Mouse (Mus musculus) liver, adult 2 months (tissue): Measurements from ENCODE around the gene Prpf4. TPM values are rescaled to one million over a fixed set of nuclear protein-coding genes. Genes with fewer than 3 reads are reported as not detected.

Source experiments
- DNase-seq: peaks from one replicate; pipeline ENCODE4 v3.0.0-alpha.2; 2011; ENCODE audit warnings: low read depth, low spot score; ENCODE audit errors: extremely low read depth
- H3K27ac ChIP-seq: fragments of 200-500 bp; replicated peaks from 2 replicates; pipeline ENCODE4 v1.5.1; 2012; ENCODE audit warnings: low read depth, mild to moderate bottlenecking, control low read depth, inconsistent platforms, low read length; ENCODE audit not compliant: insufficient read depth
- H3K27me3 ChIP-seq: fragments of 200-500 bp; 2 replicates; pipeline ENCODE4 v1.6.1; 2012; ENCODE audit warnings: mild to moderate bottlenecking, moderate library complexity, low read length, inconsistent platforms; ENCODE audit not compliant: control insufficient read depth, insufficient read depth
- H3K36me3 ChIP-seq: fragments of 200-500 bp; 2 replicates; pipeline ENCODE4 v1.6.1; 2012; ENCODE audit warnings: low read length, inconsistent platforms; ENCODE audit not compliant: control insufficient read depth, insufficient read depth
- H3K4me1 ChIP-seq: fragments of 200-500 bp; 2 replicates; pipeline ENCODE4 v1.6.1; 2011; ENCODE audit warnings: low read length; ENCODE audit not compliant: control insufficient read depth, insufficient read depth
- H3K4me3 ChIP-seq: fragments of 200-500 bp; 2 replicates; pipeline ENCODE4 v1.5.1; 2011; ENCODE audit warnings: low read depth, mild to moderate bottlenecking, control low read depth, low read length, moderate library complexity; ENCODE audit not compliant: insufficient read depth
- H3K79me2 ChIP-seq: fragments of 200-500 bp; 2 replicates; pipeline ENCODE4 v1.6.1; 2012; ENCODE audit warnings: inconsistent platforms, mild to moderate bottlenecking, low read length, moderate library complexity; ENCODE audit not compliant: control insufficient read depth, insufficient read depth
- H3K9ac ChIP-seq: fragments of 200-500 bp; 2 replicates; pipeline ENCODE4 v1.6.1; 2012; ENCODE audit warnings: low read depth, mild to moderate bottlenecking, control low read depth, inconsistent platforms, low read length
- CTCF ChIP-seq: fragments of 200-500 bp; IDR thresholded peaks from 2 replicates; pipeline ENCODE4 v1.5.1; 2011; ENCODE audit warnings: low read depth, low read length, control low read depth
- POLR2A ChIP-seq: fragments of 200-500 bp; IDR thresholded peaks from 2 replicates; pipeline ENCODE4 v1.6.1; 2011; ENCODE audit warnings: low read length, control low read depth; ENCODE audit not compliant: insufficient read depth; ENCODE audit errors: extremely low read depth
- WGBS: fragments of 180-500 bp; shearing (Covaris S2); methylation state at CpG from one replicate; pipeline ENCODE4 v1.1.7; 2018; 5-methylcytosine and 5-hydroxymethylcytosine counted together
- polyA plus RNA-seq: library from polyadenylated mRNA; depleted of rRNA; stranded (reverse); fragments of >200 nt; gene quantifications from 2 replicates; pipeline ENCODE4 v1.2.3, GENCODE M21; 2012
- total RNA-seq: library from RNA; depleted of rRNA; stranded (reverse); fragments of >200 nt; gene quantifications from 2 replicates; pipeline ENCODE4 v1.2.3, GENCODE M21; 2014

The Prpf4 gene
- total and polyA plus RNA-seq, 2 experiments: 3.9 to 7.3 TPM

DNA sequence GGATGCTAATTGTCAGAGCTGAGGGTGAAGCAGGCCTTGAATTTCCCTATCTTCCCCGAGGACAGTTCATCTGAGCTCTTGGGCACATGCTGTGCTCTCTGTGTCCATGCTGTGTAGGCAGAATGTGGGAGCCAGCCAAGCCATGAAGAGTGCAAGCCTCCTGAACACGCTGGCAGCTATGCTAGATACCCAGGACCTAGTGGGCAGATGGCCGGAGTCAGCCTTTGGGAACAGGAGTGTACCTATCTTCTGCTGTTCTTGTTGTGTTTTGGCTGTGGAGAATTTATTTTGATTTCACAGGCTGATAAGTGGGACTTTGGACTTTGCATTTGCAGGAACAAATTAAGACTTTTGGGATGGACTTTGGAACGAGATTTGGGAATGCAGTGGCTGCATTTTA lies 31.9 kb downstream of the Prpf4 start:
- Histone ChIP-seq H3K4me1 (peaks cover 5% of the 10 kb centered on the region), H3K36me3 (no peaks in the 10 kb centered on the region), H3K4me3 (no peak overlapping the region), H3K79me2 (no peaks in the 10 kb centered on the region), H3K9ac (no peak overlapping the region), H3K27ac (no peak overlapping the region), H3K27me3 (no peaks in the 10 kb centered on the region)
- 15% methylated on average over 4 of the region's 4 CpGs for WGBS
- peak; percentile 89 for DNase-seq
- no peak for TF ChIP-seq POLR2A
- TF ChIP-seq CTCF: no peak

DNA sequence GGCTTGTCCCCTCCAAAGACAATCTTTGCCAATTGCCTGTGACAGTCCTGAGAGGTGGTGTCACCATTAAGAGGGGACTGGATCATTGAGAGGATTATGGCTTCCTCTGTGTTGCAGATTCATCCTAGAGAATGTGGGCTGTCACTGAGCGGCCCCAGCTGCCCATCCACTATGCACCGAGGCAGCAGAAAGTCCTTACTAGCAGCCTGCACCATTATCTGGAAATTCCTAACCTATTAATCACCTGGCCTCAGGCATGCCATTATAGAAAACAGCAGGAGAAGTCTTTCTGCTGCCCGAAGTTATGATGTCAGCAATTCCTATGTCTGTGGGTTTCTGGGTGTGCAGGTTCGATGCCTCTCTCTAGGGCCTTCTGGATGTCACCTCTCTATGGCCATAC lies 32.4 kb downstream of the Prpf4 start:
- 85% methylated on average over 4 of the region's 4 CpGs for WGBS
- no peak overlapping the region for H3K4me3 ChIP-seq
- no peak overlapping the region for H3K9ac ChIP-seq
- no peak for DNase-seq
- TF ChIP-seq POLR2A: no peak
- no peak for TF ChIP-seq CTCF
- H3K27ac ChIP-seq: no peak overlapping the region; the same call in 1 of the 2 replicates
- no peaks in the 10 kb centered on the region for H3K36me3 ChIP-seq
- peaks cover 5% of the 10 kb centered on the region for H3K4me1 ChIP-seq
- no peaks in the 10 kb centered on the region for H3K79me2 ChIP-seq
- H3K27me3 ChIP-seq: no peaks in the 10 kb centered on the region

DNA sequence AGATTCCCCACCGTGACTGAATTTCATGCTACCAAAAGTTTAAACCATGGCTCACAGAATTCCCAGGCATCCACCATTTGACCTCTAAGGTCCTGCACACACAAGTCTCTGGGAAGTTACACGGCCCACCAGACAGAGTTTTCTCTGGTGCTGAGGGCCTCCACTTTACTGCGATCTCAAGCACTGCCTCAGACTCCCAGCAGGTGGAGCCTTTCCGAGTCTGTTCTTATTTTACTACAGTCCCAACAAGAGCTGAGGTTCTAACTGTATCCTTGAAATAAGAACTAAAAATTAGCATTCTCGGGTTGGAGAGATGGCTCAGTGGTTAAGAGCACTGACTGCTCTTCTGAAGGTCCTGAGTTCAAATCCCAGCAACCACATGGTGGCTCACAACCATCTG lies 46.4 kb downstream of the Prpf4 start:
- Histone ChIP-seq H3K79me2 (no peaks in the 10 kb centered on the region), H3K4me3 (no peak overlapping the region), H3K4me1 (no peaks in the 10 kb centered on the region), H3K36me3 (no peaks in the 10 kb centered on the region), H3K27ac (no peak overlapping the region), H3K9ac (no peak overlapping the region), H3K27me3 (no peaks in the 10 kb centered on the region)
- peak; percentile 40 for DNase-seq
- WGBS: 49% methylated on average over 5 of the region's 5 CpGs
- TF ChIP-seq POLR2A: no peak
- TF ChIP-seq CTCF: peak; percentile 67

DNA sequence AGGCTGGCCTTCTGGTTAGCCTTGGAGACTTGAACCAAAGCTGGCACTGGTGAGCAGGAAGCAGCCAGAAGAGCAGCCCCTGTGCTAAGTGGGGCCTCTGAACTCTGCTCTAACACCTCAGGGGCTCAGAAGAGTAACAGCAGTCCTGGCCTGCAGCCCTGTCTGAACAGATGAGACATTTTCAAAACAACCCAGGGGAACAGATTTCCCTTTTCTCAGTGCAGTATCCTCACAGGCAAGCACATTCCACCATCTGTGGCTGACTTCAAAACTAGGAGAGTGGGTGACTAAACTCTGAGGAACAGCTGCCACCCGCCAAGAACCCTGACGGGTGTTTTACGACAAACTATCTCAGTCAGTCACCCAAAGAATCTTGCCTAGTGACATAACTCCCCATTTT lies 50.5 kb downstream of the Prpf4 start:
- Histone ChIP-seq H3K36me3 (no peaks in the 10 kb centered on the region), H3K27me3 (no peaks in the 10 kb centered on the region), H3K4me1 (no peaks in the 10 kb centered on the region), H3K27ac (no peak overlapping the region), H3K79me2 (no peaks in the 10 kb centered on the region), H3K4me3 (no peak overlapping the region), H3K9ac (no peak overlapping the region)
- WGBS: 95% methylated on average over 3 of the region's 3 CpGs
- TF ChIP-seq POLR2A: no peak
- TF ChIP-seq CTCF: no peak
- DNase-seq: no peak

DNA sequence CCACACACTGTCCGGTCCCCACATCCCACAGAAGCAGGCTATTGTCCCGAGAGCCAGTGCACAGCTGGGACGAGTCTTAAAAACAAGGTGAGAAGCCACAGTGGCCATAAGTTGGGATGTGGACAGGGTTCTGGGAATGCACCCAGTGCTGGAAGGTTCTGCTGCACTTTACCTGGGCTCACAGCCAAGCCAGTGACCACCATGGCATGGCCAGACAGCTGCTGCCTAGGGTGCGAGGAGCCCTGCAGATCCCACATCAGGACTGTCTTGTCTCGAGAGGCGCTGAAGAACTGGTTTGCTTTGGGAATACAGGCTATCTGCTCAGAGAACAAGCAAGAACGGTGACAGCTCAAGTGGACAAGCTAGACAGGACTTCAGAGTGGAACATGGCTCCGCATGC lies 51.8 kb downstream of the Prpf4 start:
- no peaks in the 10 kb centered on the region for H3K36me3 ChIP-seq
- no peak overlapping the region for H3K4me3 ChIP-seq
- 94% methylated on average over 8 of the region's 8 CpGs for WGBS
- no peak for TF ChIP-seq CTCF
- TF ChIP-seq POLR2A: no peak
- H3K27me3 ChIP-seq: no peaks in the 10 kb centered on the region
- H3K27ac ChIP-seq: no peak overlapping the region
- no peak for DNase-seq
- H3K4me1 ChIP-seq: no peaks in the 10 kb centered on the region
- no peak overlapping the region for H3K9ac ChIP-seq
- H3K79me2 ChIP-seq: no peaks in the 10 kb centered on the region

DNA sequence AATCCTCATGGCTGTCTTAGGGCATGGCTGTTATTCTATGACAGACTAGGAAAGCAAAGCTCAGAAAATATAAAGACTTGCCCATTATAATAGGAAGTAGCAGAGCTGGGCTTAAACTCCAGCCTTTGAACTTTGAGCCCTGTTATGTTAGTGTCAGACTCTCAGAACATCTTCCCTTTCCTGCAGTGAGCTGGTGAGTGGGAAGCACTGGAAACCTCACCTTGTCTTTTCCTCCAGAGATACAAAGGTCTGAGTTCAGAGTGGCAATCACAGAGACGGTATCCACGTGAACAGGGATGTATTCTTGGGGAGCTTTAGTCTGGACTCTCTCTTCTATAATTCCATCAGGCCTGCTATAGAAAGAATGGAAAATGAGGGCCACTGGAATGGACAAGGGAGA lies 54.5 kb downstream of the Prpf4 start:
- WGBS: 89% methylated on average over 2 of the region's 2 CpGs
- no peak overlapping the region for H3K4me3 ChIP-seq
- H3K9ac ChIP-seq: no peak overlapping the region
- no peak for DNase-seq
- no peaks in the 10 kb centered on the region for H3K4me1 ChIP-seq
- TF ChIP-seq POLR2A: no peak
- no peak for TF ChIP-seq CTCF
- H3K27me3 ChIP-seq: no peaks in the 10 kb centered on the region
- no peaks in the 10 kb centered on the region for H3K79me2 ChIP-seq
- no peaks in the 10 kb centered on the region for H3K36me3 ChIP-seq
- H3K27ac ChIP-seq: no peak overlapping the region
